Comparison of ENCODE assay signal across 11 mouse cellular contexts in the genomic region with DNA sequence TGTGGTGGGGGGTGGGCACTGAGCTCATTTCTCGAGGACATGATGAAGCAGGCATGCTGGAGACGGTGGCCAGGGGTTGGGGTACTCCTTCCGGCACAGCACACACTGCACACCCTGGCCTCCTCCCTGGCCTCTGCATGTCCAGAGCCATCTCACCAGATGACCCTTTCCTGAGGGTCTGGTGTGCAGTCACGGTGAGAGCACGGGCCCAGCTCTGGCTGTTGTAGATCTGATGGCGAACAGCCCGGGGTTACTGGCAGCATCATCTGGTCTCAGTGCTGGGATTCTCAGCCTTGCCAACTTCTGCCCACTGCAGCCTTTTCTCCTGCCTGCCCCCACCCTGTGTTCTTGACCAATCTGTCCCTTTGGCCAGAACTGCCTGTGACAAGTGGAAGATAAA. TPM values are rescaled to one million over a fixed set of nuclear protein-coding genes. Genes with fewer than 3 reads are reported as not detected.
DNase-seq lines count a peak whose midpoint lies in the region; ATAC-seq and TF ChIP-seq lines count a peak whose summit lies in the region.
"Had no signal": no experiment of that assay in that cellular context is flagged by ENCODE, and none has a peak within 500 bp of the region (broad histone marks: within the 10 kb centered on the region; RNA-seq: fewer than 3 reads in every experiment).

No protein-coding gene starts in this region.

- no peak overlapping the region for H3K4me2 ChIP-seq in heart, embryonic 12.5 days

- no peak for ATAC-seq in heart, embryonic 12.5 days (ENCODE audit: insufficient number of reproducible peaks, low FRiP score)
- no peak for ATAC-seq in activated CD4-positive, CD25-positive, alpha-beta regulatory T cell, adult 4 months
- ATAC-seq: forebrain, embryonic 16.5 days had no signal

- no peak overlapping the region for H3K4me3 ChIP-seq in heart, embryonic 12.5 days
- H3K4me3 ChIP-seq in small intestine, adult 2 months (ENCODE audit: low read depth, low read length): no peak overlapping the region

- no peaks in the 10 kb centered on the region for H3K9me3 ChIP-seq in heart, embryonic 12.5 days (replicated peaks)

- no peaks in the 10 kb centered on the region for H3K36me3 ChIP-seq in heart, embryonic 12.5 days
- no peaks in the 10 kb centered on the region for H3K36me3 ChIP-seq in small intestine, adult 2 months (ENCODE audit: control insufficient read depth, insufficient read depth, low read length)

- H3K27ac ChIP-seq in heart, embryonic 12.5 days (ENCODE audit: poor library complexity, severe bottlenecking): 0 out of 2 replicates have a peak overlapping the region, but pooled peaks have one; percentile 22
- peak overlapping the region; percentile 24; the same call in 1 of the 2 replicates for H3K27ac ChIP-seq in small intestine, adult 2 months (ENCODE audit: insufficient read depth, low read depth, low read length)

- no peak for TF ChIP-seq CTCF in small intestine, adult 2 months (IDR thresholded peaks at IDR 0.05; ENCODE audit: extremely low read depth, insufficient read length, insufficient replicate concordance, low read depth, low read length)

- peak; percentile 95 for DNase-seq in heart, adult 11 months
- no peak for DNase-seq in heart, adult 8-10 months (ENCODE audit: low spot score)
- DNase-seq in retina, postnatal 1 day: peak; percentile 21
- no peak for DNase-seq in retina, embryonic 14.5 days (ENCODE audit: low spot score)
- no peak for DNase-seq in testis, postnatal 10 days (ENCODE audit: low spot score)
- DNase-seq: kidney, adult 2 months had no signal

- TF ChIP-seq POLR2A in small intestine, adult 2 months (IDR thresholded peaks at IDR 0.05; ENCODE audit: low read depth, low read length): no peak

- no peaks in the 10 kb centered on the region for H3K27me3 ChIP-seq in heart, embryonic 12.5 days (replicated peaks)
- H3K27me3 ChIP-seq in small intestine, adult 2 months (ENCODE audit: control insufficient read depth, insufficient read depth, low read length): no peaks in the 10 kb centered on the region

- peaks cover 53% of the 10 kb centered on the region for H3K4me1 ChIP-seq in heart, embryonic 12.5 days (replicated peaks)
- peaks cover 3% of the 10 kb centered on the region; the same call in 1 of the 2 replicates for H3K4me1 ChIP-seq in small intestine, adult 2 months (ENCODE audit: control insufficient read depth, insufficient read depth, insufficient read length, low read length)

- no peak overlapping the region for H3K9ac ChIP-seq in heart, embryonic 12.5 days

- WGBS in heart, embryonic 12.5 days: 66% methylated on average over 7 of the region's 7 CpGs
- 89% methylated on average over 7 of the region's 7 CpGs for WGBS in small intestine, adult 2 months

RNA-seq across cellular contexts. Expression of a gene that starts 32.6 kb away (rescaled TPM):
- total RNA-seq in heart, adult 8-10 months (2022): 1 to 10 TPM; 5.6 to 8.2 (median 7.0) TPM
- polyA plus RNA-seq in heart, embryonic 12.5 days (2016; fragmentation: Nextera tagmentation; extraction: Ambion mirVana): 13.5 and 13.8 TPM in 2 replicates
- 10.8 and 21.4 TPM in 2 replicates for polyA plus RNA-seq in small intestine, adult 2 months (2012; rRNA removed)
- under 1 TPM in 1 of 2 experiments, not detected in 1; 0.37 TPM for polyA plus RNA-seq in activated CD4-positive, CD25-positive, alpha-beta regulatory T cell, adult 4 months (2017; shearing (Covaris generic))

RNA-seq across cellular contexts. Expression of a gene that starts 51.3 kb away (rescaled TPM):
- total RNA-seq in heart, adult 8-10 months (2022): under 1 TPM in 3 of 4 experiments, not detected in 1; 0.46 to 0.75 (median 0.56) TPM
- polyA plus RNA-seq in heart, embryonic 12.5 days (2016; fragmentation: Nextera tagmentation; extraction: Ambion mirVana): 2.1 and 2.2 TPM in 2 replicates
- polyA plus RNA-seq in small intestine, adult 2 months (2012; rRNA removed): 0.10 and 0.20 TPM in 2 replicates
- polyA plus RNA-seq in activated CD4-positive, CD25-positive, alpha-beta regulatory T cell, adult 4 months (2017; shearing (Covaris generic)): 1 to 10 TPM; 1.5 to 1.8 TPM
- total RNA-seq: common myeloid progenitor, adult 5-6 weeks had no signal

Comparison
In these comparisons a context has a peak if more than half of its experiments do, and no peak if none do; other contexts are left out.
1. DNase-seq: peak in heart, adult 11 months (single experiment) and retina, postnatal 1 day (single experiment); none in heart, adult 8-10 months (single experiment), retina, embryonic 14.5 days (single experiment) and testis, postnatal 10 days (single experiment).